Mouse (Mus musculus) kidney, postnatal 0 days (tissue): Measurements from ENCODE around the gene Gpd1. TPM values are rescaled to one million over a fixed set of nuclear protein-coding genes. Genes with fewer than 3 reads are reported as not detected.
A peak's percentile ranks its signal among the peaks of the same experiment; 100 is the strongest.

ENCODE experiments used
- ATAC-seq: fragments of 200-750 bp; cut with Nextera tagmentation; replicated peaks from 2 replicates; pipeline ENCODE4 v1.8.0; 2017; ENCODE audit warnings: low read depth, moderate number of reproducible peaks, moderate TSS enrichment, moderate library complexity; ENCODE audit not compliant: low FRiP score
- DNase-seq: peaks from one replicate; pipeline ENCODE4 v3.0.0-alpha.2; 2016; ENCODE audit warnings: low spot score
- H3K27ac ChIP-seq: fragments of 300-500 bp; sonication (generic); 2 replicates; pipeline ENCODE4 v1.5.1; 2014; ENCODE audit warnings: mild to moderate bottlenecking
- H3K27me3 ChIP-seq: fragments of 300-500 bp; sonication (generic); 2 replicates; pipeline ENCODE4 v1.6.1; 2014; ENCODE audit warnings: low read length, mixed read lengths; ENCODE audit not compliant: insufficient read depth
- H3K36me3 ChIP-seq: fragments of 300-500 bp; sonication (generic); 2 replicates; pipeline ENCODE4 v1.6.1; 2014; ENCODE audit warnings: low read length, mixed read lengths; ENCODE audit not compliant: insufficient read depth
- H3K4me1 ChIP-seq: fragments of 300-500 bp; sonication (generic); replicated peaks from 2 replicates; pipeline ENCODE4 v1.6.1; 2014; ENCODE audit warnings: antibody characterized with exemption, low read length, mixed read lengths; ENCODE audit not compliant: insufficient read depth
- H3K4me2 ChIP-seq: fragments of 300-500 bp; sonication (generic); 2 replicates; pipeline ENCODE4 v1.6.1; 2014; ENCODE audit warnings: mild to moderate bottlenecking, low read length, moderate library complexity, mixed read lengths
- H3K4me3 ChIP-seq: fragments of 300-500 bp; sonication (generic); replicated peaks from 2 replicates; pipeline ENCODE4 v1.5.1; 2014; ENCODE audit warnings: low read depth, low read length
- H3K9ac ChIP-seq: fragments of 300-500 bp; sonication (generic); 2 replicates; pipeline ENCODE4 v1.6.1; 2014; ENCODE audit warnings: low read depth, low read length
- H3K9me3 ChIP-seq: fragments of 300-500 bp; sonication (generic); replicated peaks from 2 replicates; pipeline ENCODE4 v1.6.1; 2016; ENCODE audit warnings: low read length, inconsistent platforms, mixed read lengths
- CTCF ChIP-seq: IDR thresholded peaks from 2 replicates; pipeline ENCODE4 v1.5.1; 2016; ENCODE audit warnings: antibody characterized with exemption, low read depth, mild to moderate bottlenecking, moderate library complexity
- WGBS: fragments of 180-500 bp; shearing (Covaris S2); extraction: QIAGEN DNeasy Blood & Tissue Kit; methylation state at CpG from one replicate; pipeline ENCODE4 v1.1.7; 2014; 5-methylcytosine and 5-hydroxymethylcytosine counted together
- polyA plus RNA-seq: library from polyadenylated mRNA; unstranded; fragments of >200 nt; fragmentation: Nextera tagmentation; extraction: Ambion mirVana; gene quantifications from 2 replicates; pipeline ENCODE4 v1.2.1, GENCODE M21; 2015

Gpd1 gene
- polyA plus RNA-seq, 1 experiment from 2014 or later, result 46.1 TPM

DNA sequence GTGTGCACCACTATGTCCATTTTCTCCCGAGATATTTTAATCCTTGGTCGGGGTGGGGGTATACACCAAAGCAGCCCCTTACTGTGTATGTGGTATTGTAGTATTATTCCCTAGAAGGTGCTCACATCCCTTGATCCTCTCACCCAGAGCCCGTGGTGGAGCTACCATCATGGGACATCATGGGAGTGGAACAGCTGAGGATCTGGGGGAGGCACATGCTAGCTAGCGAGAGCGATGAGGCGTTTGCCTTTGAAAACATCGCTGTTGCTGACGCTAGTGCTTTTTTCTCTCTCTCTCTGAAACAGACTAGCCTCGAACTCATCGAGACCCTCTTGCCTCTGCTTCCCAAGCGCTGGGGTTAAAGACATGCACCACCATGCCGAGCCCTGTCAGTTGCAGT, 501 bp upstream of the Gpd1 start:
- TF ChIP-seq CTCF, result no peak
- no peak overlapping the region for H3K4me2 ChIP-seq
- peaks cover 21% of the 10 kb centered on the region for H3K4me1 ChIP-seq
- no peaks in the 10 kb centered on the region for H3K9me3 ChIP-seq
- peaks cover 12% of the 10 kb centered on the region; the same call in 1 of the 2 replicates for H3K36me3 ChIP-seq
- 69% methylated on average over 12 of the region's 12 CpGs for WGBS
- no peak overlapping the region for H3K4me3 ChIP-seq
- H3K9ac ChIP-seq, result no peak overlapping the region
- no peak overlapping the region for H3K27ac ChIP-seq
- ATAC-seq (no peak), DNase-seq (no peak)
- H3K27me3 ChIP-seq, result no peaks in the 10 kb centered on the region

GRCm38 (mm10) chr15:99718461-99719021, 1.2 kb downstream of the Gpd1 start:
- Histone ChIP-seq H3K9ac (0 out of 2 replicates have a peak overlapping the region, but pooled peaks have one; percentile 24), H3K36me3 (no peaks in the 10 kb centered on the region), H3K27ac (peak overlapping the region; percentile 86), H3K27me3 (no peaks in the 10 kb centered on the region), H3K4me1 (peaks cover 33% of the 10 kb centered on the region), H3K4me2 (peak overlapping the region; percentile 38; the same call in 1 of the 2 replicates), H3K4me3 (no peak overlapping the region), H3K9me3 (no peaks in the 10 kb centered on the region)
- DNase-seq (no peak), ATAC-seq (no peak)
- TF ChIP-seq CTCF, result no peak
- 66% methylated on average over 9 of the region's 9 CpGs for WGBS

- Histone ChIP-seq H3K36me3 (no peaks in the 10 kb centered on the region), H3K4me3 (no peak overlapping the region), H3K4me1 (peaks cover 44% of the 10 kb centered on the region), H3K27ac (no peak overlapping the region), H3K27me3 (no peaks in the 10 kb centered on the region), H3K9ac (no peak overlapping the region), H3K4me2 (no peak overlapping the region), H3K9me3 (no peaks in the 10 kb centered on the region)
- no peak for TF ChIP-seq CTCF
- 80% methylated on average over 8 of the region's 8 CpGs for WGBS
- no peak for ATAC-seq
- DNase-seq, result no peak
Observed at GRCm38 (mm10) chr15:99719865-99720264, 2.5 kb downstream of the Gpd1 start.

DNA sequence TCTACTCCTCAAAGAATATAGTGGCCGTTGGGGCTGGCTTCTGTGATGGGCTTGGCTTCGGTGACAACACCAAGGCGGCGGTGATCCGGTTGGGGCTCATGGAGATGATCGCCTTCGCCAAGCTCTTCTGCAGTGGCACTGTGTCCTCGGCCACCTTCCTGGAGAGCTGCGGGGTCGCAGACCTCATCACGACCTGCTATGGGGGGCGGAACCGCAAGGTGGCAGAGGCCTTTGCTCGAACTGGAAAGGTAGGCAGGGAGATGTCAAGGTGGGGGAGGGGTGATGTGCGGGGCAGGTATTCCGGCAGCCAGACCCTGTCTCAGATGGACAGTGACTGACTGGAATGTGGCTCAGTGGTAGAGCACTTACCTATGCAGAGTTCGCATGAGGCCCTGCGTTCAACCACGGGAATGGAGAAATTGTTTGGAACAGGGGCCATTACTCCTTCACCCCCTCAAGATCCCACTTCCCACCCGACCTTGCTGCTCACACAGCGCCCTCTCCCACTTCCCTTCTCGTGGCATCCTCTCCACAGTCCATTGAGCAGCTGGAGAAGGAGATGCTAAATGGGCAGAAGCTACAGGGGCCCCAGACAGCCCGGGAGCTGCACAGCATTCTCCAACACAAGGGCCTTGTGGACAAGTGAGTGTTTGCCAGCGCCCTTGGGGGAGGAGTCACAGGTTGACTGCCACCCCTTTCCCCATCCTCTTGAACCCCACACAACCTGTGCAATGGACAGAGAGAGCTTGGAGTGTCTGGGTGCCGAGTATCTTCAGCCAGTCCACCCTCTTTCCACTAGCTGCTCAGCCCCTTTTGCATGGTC, 4.8 kb downstream of the Gpd1 start:
- H3K36me3 ChIP-seq, result no peaks in the 10 kb centered on the region
- no peak for TF ChIP-seq CTCF
- no peaks in the 10 kb centered on the region for H3K27me3 ChIP-seq
- no peak overlapping the region for H3K4me3 ChIP-seq
- no peak overlapping the region for H3K4me2 ChIP-seq
- DNase-seq, result no peak
- no peaks in the 10 kb centered on the region for H3K9me3 ChIP-seq
- peaks cover 40% of the 10 kb centered on the region for H3K4me1 ChIP-seq
- WGBS, result 74% methylated on average over 25 of the region's 25 CpGs
- H3K27ac ChIP-seq, result no peak overlapping the region
- no peak overlapping the region for H3K9ac ChIP-seq
- ATAC-seq, result no peak

DNA sequence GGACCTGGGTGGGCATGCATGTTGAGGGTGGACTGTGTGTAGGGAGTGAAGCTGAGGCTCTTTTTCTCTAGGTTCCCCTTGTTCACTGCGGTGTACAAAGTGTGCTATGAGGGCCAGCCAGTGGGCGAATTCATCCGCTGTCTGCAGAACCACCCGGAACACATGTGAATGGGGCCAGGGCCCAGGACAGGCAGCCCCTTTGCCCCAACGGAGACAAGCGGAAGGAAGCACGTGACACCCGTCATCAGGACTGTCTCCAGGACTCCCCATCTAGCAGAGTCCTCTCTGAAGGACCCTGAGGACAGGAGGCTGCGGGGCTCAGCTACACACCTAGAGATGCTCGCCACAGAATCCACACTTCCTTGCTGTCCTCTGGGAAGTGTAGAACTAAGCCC, 5.8 kb downstream of the Gpd1 start:
- Histone ChIP-seq H3K27me3 (no peaks in the 10 kb centered on the region), H3K4me2 (no peak overlapping the region), H3K9ac (0 out of 2 replicates have a peak overlapping the region, but pooled peaks have one; percentile 18), H3K36me3 (peaks cover 1% of the 10 kb centered on the region; the same call in 1 of the 2 replicates), H3K9me3 (no peaks in the 10 kb centered on the region), H3K27ac (peak overlapping the region; percentile 91), H3K4me3 (no peak overlapping the region), H3K4me1 (peaks cover 35% of the 10 kb centered on the region)
- WGBS, result 62% methylated on average over 10 of the region's 10 CpGs
- TF ChIP-seq CTCF, result no peak
- ATAC-seq (no peak), DNase-seq (no peak)

DNA sequence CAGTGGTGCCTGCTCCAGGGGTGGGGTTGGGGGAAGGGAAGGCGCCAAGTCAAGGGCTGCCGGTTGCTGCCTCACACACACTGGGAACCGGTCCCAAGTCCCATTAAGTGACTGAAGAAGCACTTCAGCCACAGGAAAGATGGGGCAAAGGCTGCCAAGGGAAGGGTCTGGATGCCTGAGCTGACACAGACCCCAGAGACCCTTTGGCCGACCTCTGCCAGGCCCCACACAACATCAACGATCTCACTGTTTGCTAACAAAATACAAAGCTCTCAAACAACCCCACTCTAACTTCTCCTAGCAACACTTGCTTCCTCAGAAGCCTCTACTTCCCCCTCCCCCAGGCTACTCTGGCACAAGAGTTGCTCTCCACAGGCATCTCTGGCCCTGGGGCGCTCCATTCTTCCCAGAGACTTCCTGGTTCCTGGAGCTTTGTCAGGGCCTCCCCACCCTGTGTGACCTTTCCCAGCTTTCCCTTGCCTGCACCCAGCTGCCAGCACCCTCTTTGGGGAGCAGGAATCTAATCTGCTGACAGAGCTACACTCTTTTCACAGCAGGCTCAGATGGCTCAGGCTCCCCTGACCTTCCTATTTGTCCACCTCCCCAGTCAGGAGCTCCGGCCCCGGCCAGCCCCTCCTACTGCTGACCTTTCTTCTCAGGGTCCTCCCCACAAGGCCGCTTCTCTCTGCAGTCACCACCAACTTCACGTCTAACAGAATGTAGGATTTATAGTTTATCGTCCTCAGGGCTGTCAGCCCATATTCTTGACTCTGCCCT, 6.4 kb downstream of the Gpd1 start:
- DNase-seq, result peak; percentile 70
- Histone ChIP-seq H3K27ac (peak overlapping the region; percentile 91), H3K27me3 (no peaks in the 10 kb centered on the region), H3K4me3 (no peak overlapping the region), H3K4me1 (peaks cover 30% of the 10 kb centered on the region), H3K36me3 (peaks cover 5% of the 10 kb centered on the region; the same call in 1 of the 2 replicates), H3K4me2 (peak overlapping the region; percentile 60), H3K9me3 (no peaks in the 10 kb centered on the region), H3K9ac (peak overlapping the region; percentile 38; the same call in 1 of the 2 replicates)
- ATAC-seq, result peak; percentile 1; the same call in 1 of the 2 replicates
- no peak for TF ChIP-seq CTCF
- WGBS, result 14% methylated on average over 11 of the region's 11 CpGs
